Mouse (Mus musculus) neural tube, embryonic 11.5 days (tissue): Measurements from ENCODE around the gene Sec1. TPM values are rescaled to one million over a fixed set of nuclear protein-coding genes. Genes with fewer than 3 reads are reported as not detected.
A peak's percentile ranks its signal among the peaks of the same experiment; 100 is the strongest.

Experiments
- ATAC-seq: fragments of 200-750 bp; cut with Nextera tagmentation; 2 replicates; pipeline ENCODE4 v1.8.0; 2017; ENCODE audit warnings: moderate number of reproducible peaks, mild to moderate bottlenecking, moderate TSS enrichment, moderate library complexity; ENCODE audit not compliant: insufficient read depth, low FRiP score, low TSS enrichment
- DNase-seq: peaks from one replicate; pipeline ENCODE4 v3.0.0-alpha.2; 2015; ENCODE audit warnings: low spot score
- H3K27ac ChIP-seq: fragments of 300-500 bp; sonication (generic); 2 replicates; pipeline ENCODE4 v1.5.1; 2014; ENCODE audit warnings: low read depth, mild to moderate bottlenecking, low read length
- H3K27me3 ChIP-seq: fragments of 300-500 bp; sonication (generic); 2 replicates; pipeline ENCODE4 v1.6.1; 2014; ENCODE audit warnings: mild to moderate bottlenecking, low read length, mixed read lengths; ENCODE audit not compliant: control insufficient read depth, insufficient read depth
- H3K36me3 ChIP-seq: fragments of 300-500 bp; sonication (generic); 2 replicates; pipeline ENCODE4 v1.6.1; 2014; ENCODE audit warnings: mild to moderate bottlenecking, low read length, moderate library complexity, mixed read lengths; ENCODE audit not compliant: control insufficient read depth, insufficient read depth
- H3K4me1 ChIP-seq: fragments of 300-500 bp; sonication (generic); 2 replicates; pipeline ENCODE4 v1.6.1; 2014; ENCODE audit warnings: low read length, mixed read lengths; ENCODE audit not compliant: control insufficient read depth, insufficient read depth
- H3K4me2 ChIP-seq: fragments of 300-500 bp; sonication (generic); 2 replicates; pipeline ENCODE4 v1.6.1; 2014; ENCODE audit warnings: low read depth, mild to moderate bottlenecking, moderate library complexity
- H3K4me3 ChIP-seq: fragments of 300-500 bp; sonication (generic); 2 replicates; pipeline ENCODE4 v1.5.1; 2014; ENCODE audit warnings: low read depth, low read length
- H3K9ac ChIP-seq: fragments of 300-500 bp; sonication (generic); 2 replicates; pipeline ENCODE4 v1.6.1; 2014; ENCODE audit warnings: mild to moderate bottlenecking, low read length
- H3K9me3 ChIP-seq: fragments of 300-500 bp; sonication (generic); 2 replicates; pipeline ENCODE4 v1.6.1; 2016; ENCODE audit warnings: low read length; ENCODE audit not compliant: control insufficient read depth
- WGBS: fragments of 180-500 bp; shearing (Covaris S2); extraction: QIAGEN DNeasy Blood & Tissue Kit; methylation state at CpG from one replicate; pipeline ENCODE4 v1.1.7; 2014; 5-methylcytosine and 5-hydroxymethylcytosine counted together
- polyA plus RNA-seq: library from polyadenylated mRNA; unstranded; fragments of >200 nt; fragmentation: Nextera tagmentation; extraction: Ambion mirVana; gene quantifications from 2 replicates; pipeline ENCODE4 v1.2.1, GENCODE M21; 2014

Sec1 gene
- polyA plus RNA-seq, 1 experiment from 2014 or later = 1.7 TPM

GRCm38 (mm10) chr7:45644872-45645590, 49.2 kb downstream of the Sec1 start:
- Histone ChIP-seq H3K4me1 (peaks cover 16% of the 10 kb centered on the region), H3K36me3 (no peaks in the 10 kb centered on the region), H3K27me3 (no peaks in the 10 kb centered on the region), H3K27ac (peak overlapping the region; percentile 79; the same call in 1 of the 2 replicates), H3K9ac (peak overlapping the region; percentile 53; the same call in 1 of the 2 replicates), H3K4me2 (peak overlapping the region; percentile 73), H3K9me3 (no peaks in the 10 kb centered on the region), H3K4me3 (peak overlapping the region; percentile 33; the same call in 1 of the 2 replicates)
- no peak for ATAC-seq
- WGBS = 67% methylated on average over 6 of the region's 6 CpGs
- no peak for DNase-seq

- Histone ChIP-seq H3K27ac (peak overlapping the region; percentile 79), H3K4me2 (peak overlapping the region; percentile 73), H3K36me3 (no peaks in the 10 kb centered on the region), H3K27me3 (no peaks in the 10 kb centered on the region), H3K4me3 (peak overlapping the region; percentile 33), H3K9me3 (no peaks in the 10 kb centered on the region), H3K9ac (peak overlapping the region; percentile 53), H3K4me1 (peaks cover 16% of the 10 kb centered on the region)
- 5% methylated on average over 18 of the region's 18 CpGs for WGBS
- DNase-seq (peak; percentile 71), ATAC-seq (peak; percentile 35; the same call in 1 of the 2 replicates)
Observed at GRCm38 (mm10) chr7:45644183-45644582, 50.0 kb downstream of the Sec1 start.

- H3K36me3 ChIP-seq = no peaks in the 10 kb centered on the region
- H3K4me1 ChIP-seq = peaks cover 16% of the 10 kb centered on the region
- H3K4me3 ChIP-seq = peak overlapping the region; percentile 42
- peak; percentile 98 for DNase-seq
- peak overlapping the region; percentile 86 for H3K27ac ChIP-seq
- ATAC-seq = peak; percentile 91
- 2% methylated on average over 28 of the region's 28 CpGs for WGBS
- H3K9ac ChIP-seq = peak overlapping the region; percentile 78
- peak overlapping the region; percentile 74 for H3K4me2 ChIP-seq
- H3K9me3 ChIP-seq = no peaks in the 10 kb centered on the region
- no peaks in the 10 kb centered on the region for H3K27me3 ChIP-seq
Observed at GRCm38 (mm10) chr7:45643441-45644178, 50.6 kb downstream of the Sec1 start.

- DNase-seq (no peak), ATAC-seq (no peak)
- H3K4me3 ChIP-seq = peak overlapping the region; percentile 42
- peak overlapping the region; percentile 86 for H3K27ac ChIP-seq
- H3K4me1 ChIP-seq = peaks cover 19% of the 10 kb centered on the region
- 35% methylated on average over 16 of the region's 16 CpGs for WGBS
- H3K4me2 ChIP-seq = peak overlapping the region; percentile 74
- no peaks in the 10 kb centered on the region for H3K27me3 ChIP-seq
- peak overlapping the region; percentile 78 for H3K9ac ChIP-seq
- H3K9me3 ChIP-seq = no peaks in the 10 kb centered on the region
- no peaks in the 10 kb centered on the region for H3K36me3 ChIP-seq
Observed at GRCm38 (mm10) chr7:45642503-45643255, 51.5 kb downstream of the Sec1 start.

DNA sequence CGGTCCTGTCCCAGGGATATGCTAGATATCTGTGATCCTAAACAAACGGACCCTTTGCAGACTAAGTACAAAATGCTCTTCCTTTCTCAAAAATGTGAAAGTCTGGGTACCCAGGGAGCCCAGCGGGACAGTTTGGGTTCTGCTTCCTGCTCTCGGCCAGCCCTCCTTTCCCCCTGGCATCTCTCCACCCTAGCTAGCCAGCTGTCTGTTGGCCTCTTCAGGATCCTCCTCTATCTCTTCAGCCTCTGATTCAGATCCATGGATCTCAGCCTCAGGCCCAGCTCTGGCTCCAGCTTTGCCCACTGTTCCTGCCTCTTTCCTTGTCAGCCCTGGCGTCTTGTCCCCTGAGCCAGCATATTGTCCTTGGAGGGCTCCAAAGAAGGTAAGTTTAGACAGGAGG, 52.1 kb downstream of the Sec1 start:
- Histone ChIP-seq H3K4me3 (no peak overlapping the region), H3K9ac (no peak overlapping the region), H3K36me3 (no peaks in the 10 kb centered on the region), H3K27me3 (no peaks in the 10 kb centered on the region), H3K27ac (no peak overlapping the region), H3K4me2 (no peak overlapping the region), H3K4me1 (peaks cover 19% of the 10 kb centered on the region), H3K9me3 (no peaks in the 10 kb centered on the region)
- WGBS = 80% methylated on average over 5 of the region's 5 CpGs
- DNase-seq = no peak
- ATAC-seq = no peak

- Histone ChIP-seq H3K36me3 (peaks cover under 1% of the 10 kb centered on the region; the same call in 1 of the 2 replicates), H3K4me2 (no peak overlapping the region), H3K9me3 (no peaks in the 10 kb centered on the region), H3K4me3 (no peak overlapping the region), H3K27ac (no peak overlapping the region), H3K4me1 (peaks cover 19% of the 10 kb centered on the region), H3K27me3 (no peaks in the 10 kb centered on the region), H3K9ac (no peak overlapping the region)
- ATAC-seq (no peak), DNase-seq (no peak)
- 72% methylated on average over 12 of the region's 17 CpGs for WGBS
Observed at GRCm38 (mm10) chr7:45641391-45642040, 52.7 kb downstream of the Sec1 start.

DNA sequence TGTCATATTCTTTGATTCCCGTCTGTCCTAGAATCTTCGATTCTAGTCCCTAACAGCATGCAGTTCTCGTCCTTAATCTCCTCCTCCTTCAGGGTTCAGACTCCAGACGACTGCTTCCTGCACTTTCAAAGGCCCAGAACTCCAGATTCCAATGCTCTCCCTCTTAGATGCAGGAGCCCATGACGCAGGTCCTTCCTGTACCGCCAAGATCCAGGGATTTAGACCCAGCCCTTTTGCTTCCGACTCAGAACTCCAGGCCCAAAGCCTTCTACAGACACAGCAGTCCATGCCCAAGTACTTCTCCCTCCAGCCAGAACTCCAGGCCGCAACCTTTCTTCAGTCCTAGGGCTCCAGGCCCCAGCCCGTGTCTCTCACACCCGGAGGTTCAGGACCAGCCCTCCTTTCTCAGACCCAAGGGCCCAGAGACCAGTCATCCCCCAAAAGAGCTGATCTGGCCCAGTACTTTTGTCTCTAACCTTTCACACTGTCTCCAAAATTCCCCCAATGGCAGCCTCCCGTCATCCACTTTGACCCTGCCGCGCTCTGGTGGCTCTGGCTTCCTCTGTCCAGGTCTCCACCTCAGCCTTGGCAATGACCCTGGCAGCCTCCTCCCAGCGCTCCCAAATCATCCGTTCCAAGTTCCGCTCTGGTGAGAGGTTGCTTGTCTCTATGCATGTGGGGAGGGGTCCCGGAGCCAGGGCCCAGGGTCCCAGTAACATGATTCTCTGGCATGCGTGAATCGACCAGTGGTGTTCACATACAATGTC, 53.8 kb downstream of the Sec1 start:
- no peaks in the 10 kb centered on the region for H3K9me3 ChIP-seq
- no peak overlapping the region for H3K4me2 ChIP-seq
- DNase-seq (no peak), ATAC-seq (no peak)
- no peak overlapping the region for H3K4me3 ChIP-seq
- peaks cover 19% of the 10 kb centered on the region for H3K4me1 ChIP-seq
- H3K9ac ChIP-seq = no peak overlapping the region
- H3K27ac ChIP-seq = 0 out of 2 replicates have a peak overlapping the region, but pooled peaks have one; percentile 17
- H3K27me3 ChIP-seq = no peaks in the 10 kb centered on the region
- peaks cover 2% of the 10 kb centered on the region; the same call in 1 of the 2 replicates for H3K36me3 ChIP-seq
- WGBS = 75% methylated on average over 19 of the region's 19 CpGs
